Mouse (Mus musculus): Measurements from ENCODE around the gene Nfix. TPM values are rescaled to one million over a fixed set of nuclear protein-coding genes. Genes with fewer than 3 reads are reported as not detected.

Gene Nfix
- polyA plus RNA-seq, 2 experiments: 1.4 to 2.5 TPM

DNA sequence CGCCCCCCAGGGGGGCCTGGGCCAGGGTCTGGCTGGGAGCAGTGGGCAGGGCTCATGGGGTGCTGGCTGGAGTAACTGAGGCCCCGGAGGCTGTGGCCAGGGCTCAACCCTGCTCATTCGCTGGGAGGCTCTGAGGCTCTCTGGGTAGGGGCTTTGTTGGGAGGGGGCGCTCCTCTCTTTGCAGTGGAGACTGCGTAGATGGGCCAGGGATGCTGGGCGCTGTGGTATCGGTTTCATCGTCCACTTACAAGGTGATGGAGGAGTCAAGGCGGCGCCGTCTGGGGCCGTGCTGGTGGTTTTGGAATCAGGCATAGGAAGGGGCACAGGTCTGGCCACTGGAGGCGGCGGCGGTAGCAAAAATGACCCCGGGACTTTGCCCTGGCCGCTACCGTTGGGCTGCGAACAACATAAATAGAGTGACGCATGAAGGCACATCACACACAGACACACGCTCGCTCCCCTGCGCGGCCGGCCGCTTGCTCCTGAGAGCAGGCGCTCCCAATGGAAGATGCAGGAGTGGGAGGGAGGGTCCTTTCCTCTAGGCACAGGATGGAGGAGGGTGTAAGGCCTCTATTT, 84.2 kb downstream of the Nfix start:
- H3K4me1 ChIP-seq (replicated peaks; ENCODE audit: control insufficient read depth in 2 of 2, insufficient read depth in 2 of 2, low read length in 1 of 2): 0 out of 4 replicates have a peak, but pooled peaks cover 0 to 1% of the 10 kb centered on the region in 2 experiments
- WGBS (ENCODE audit: insufficient replicate concordance): 64% methylated on average over 27 of the region's 27 CpGs
- H3K4me2 ChIP-seq (ENCODE audit: low read depth): peak overlapping the region; percentile 11; the same call in 1 of the 2 replicates
- no peak overlapping the region for H3K27ac ChIP-seq
- no peaks in the 10 kb centered on the region; the same call in 1 of the 2 replicates for H3K27me3 ChIP-seq (ENCODE audit: control insufficient read depth, insufficient read depth, low read length)
- no peak for ATAC-seq (ENCODE audit: insufficient read depth)
- no peaks in the 10 kb centered on the region for H3K36me3 ChIP-seq (replicated peaks; ENCODE audit: control insufficient read depth, insufficient read depth, low read depth)
- no peak overlapping the region for H3K9ac ChIP-seq (replicated peaks)
- no peak for DNase-seq (ENCODE audit: low read depth in 3 of 3, low spot score in 3 of 3)
- TF ChIP-seq EP300 (IDR thresholded peaks at IDR 0.05; ENCODE audit: low read depth): no peak
- no peak for TF ChIP-seq CTCF (IDR thresholded peaks at IDR 0.05; ENCODE audit: low read depth)
- H3K4me3 ChIP-seq (ENCODE audit: insufficient read depth in 1 of 2, low read depth in 2 of 2, low read length in 2 of 2): no peak overlapping the region
- no peaks in the 10 kb centered on the region for H3K9me3 ChIP-seq (ENCODE audit: control insufficient read depth, low read length)

DNA sequence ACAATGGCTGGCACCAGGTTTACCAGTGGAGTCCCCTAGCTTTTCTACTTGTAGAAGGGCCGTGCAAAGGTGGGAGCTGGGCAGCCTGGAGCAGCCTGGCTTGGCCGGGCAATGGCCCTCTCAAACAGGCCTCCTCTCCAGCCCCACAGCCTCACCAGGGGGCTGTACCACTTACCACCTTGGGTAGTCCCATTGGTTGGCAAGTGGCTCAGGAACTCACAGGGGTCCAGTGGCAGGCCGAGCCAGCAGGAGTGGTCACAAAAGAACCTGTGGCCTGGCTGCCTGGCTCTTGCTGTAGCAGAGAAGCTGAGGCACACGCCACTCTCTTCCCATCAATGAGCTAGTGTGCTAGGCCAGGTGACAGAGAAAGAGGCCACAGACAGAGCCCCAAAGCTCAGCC, 86.0 kb downstream of the Nfix start:
- Histone ChIP-seq H3K4me1 (replicated peaks; ENCODE audit: control insufficient read depth in 2 of 2, insufficient read depth in 2 of 2, low read length in 1 of 2) (peaks cover 0 to 3% of the 10 kb centered on the region in 2 experiments; a peak in 1 of 4 replicates), H3K4me2 (ENCODE audit: low read depth) (no peak overlapping the region), H3K9me3 (ENCODE audit: control insufficient read depth, low read length) (no peaks in the 10 kb centered on the region), H3K27me3 (ENCODE audit: control insufficient read depth, insufficient read depth, low read length) (no peaks in the 10 kb centered on the region; the same call in 1 of the 2 replicates), H3K4me3 (ENCODE audit: insufficient read depth in 1 of 2, low read depth in 2 of 2, low read length in 2 of 2) (no peak overlapping the region), H3K27ac (no peak overlapping the region), H3K36me3 (replicated peaks; ENCODE audit: control insufficient read depth, insufficient read depth, low read depth) (no peaks in the 10 kb centered on the region), H3K9ac (replicated peaks) (no peak overlapping the region)
- TF ChIP-seq EP300 (IDR thresholded peaks at IDR 0.05; ENCODE audit: low read depth): no peak
- TF ChIP-seq CTCF (IDR thresholded peaks at IDR 0.05; ENCODE audit: low read depth): no peak
- ATAC-seq (ENCODE audit: insufficient read depth) (no peak), DNase-seq (ENCODE audit: low read depth in 3 of 3, low spot score in 3 of 3) (no peak)
- 66% methylated on average over 4 of the region's 4 CpGs for WGBS (ENCODE audit: insufficient replicate concordance)

DNA sequence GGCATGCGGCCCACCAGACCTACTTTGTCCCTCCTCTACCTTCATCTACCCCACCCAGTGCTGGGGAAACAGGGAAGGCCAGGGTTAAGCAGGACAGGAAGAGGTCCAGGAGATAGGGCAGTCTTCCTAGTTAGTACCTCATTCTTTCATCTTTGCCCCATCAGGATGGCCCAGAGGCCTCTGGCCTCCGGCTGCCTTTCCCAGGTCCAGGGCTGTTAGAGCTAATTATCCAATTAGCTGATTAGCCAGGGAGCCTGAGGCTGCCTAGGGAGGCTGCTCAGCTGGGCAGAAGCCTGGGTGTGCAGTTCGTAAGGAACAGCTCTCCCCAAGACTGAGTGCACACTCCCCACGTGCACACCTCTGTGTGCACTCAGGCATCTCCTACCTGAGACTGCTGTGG, 86.8 kb downstream of the Nfix start:
- no peak for TF ChIP-seq CTCF (IDR thresholded peaks at IDR 0.05; ENCODE audit: low read depth)
- no peak for TF ChIP-seq EP300 (IDR thresholded peaks at IDR 0.05; ENCODE audit: low read depth)
- 71% methylated on average over 4 of the region's 4 CpGs for WGBS (ENCODE audit: insufficient replicate concordance)
- no peak for ATAC-seq (ENCODE audit: insufficient read depth)
- Histone ChIP-seq H3K4me1 (replicated peaks; ENCODE audit: control insufficient read depth in 2 of 2, insufficient read depth in 2 of 2, low read length in 1 of 2) (peaks cover 2 to 3% of the 10 kb centered on the region in 2 experiments; a peak in 2 of 4 replicates), H3K27ac (no peak overlapping the region), H3K4me2 (ENCODE audit: low read depth) (no peak overlapping the region), H3K4me3 (ENCODE audit: insufficient read depth in 1 of 2, low read depth in 2 of 2, low read length in 2 of 2) (no peak overlapping the region), H3K36me3 (replicated peaks; ENCODE audit: control insufficient read depth, insufficient read depth, low read depth) (no peaks in the 10 kb centered on the region), H3K27me3 (ENCODE audit: control insufficient read depth, insufficient read depth, low read length) (no peaks in the 10 kb centered on the region; the same call in 1 of the 2 replicates), H3K9me3 (ENCODE audit: control insufficient read depth, low read length) (no peaks in the 10 kb centered on the region), H3K9ac (replicated peaks) (no peak overlapping the region)
- no peak for DNase-seq (ENCODE audit: low read depth in 3 of 3, low spot score in 3 of 3)

DNA sequence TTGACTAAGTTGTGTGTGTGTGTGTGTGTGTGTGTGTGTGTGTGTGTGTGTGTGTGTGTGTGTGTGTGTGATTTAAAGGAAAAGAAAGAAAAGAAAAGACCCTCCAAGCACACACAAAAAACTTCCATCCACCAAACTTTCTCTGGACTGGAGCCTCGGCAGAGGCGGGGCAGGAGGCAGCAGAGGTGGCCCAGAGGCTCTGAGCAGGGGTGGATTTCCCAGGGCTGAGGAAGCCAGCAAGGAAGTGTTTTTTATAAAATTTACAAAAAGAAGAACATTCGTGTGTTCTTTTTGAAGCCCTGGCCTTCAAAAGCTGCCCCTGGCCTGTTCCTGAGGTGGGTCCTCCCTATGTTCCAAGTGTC, 87.4 kb downstream of the Nfix start:
- TF ChIP-seq EP300 (IDR thresholded peaks at IDR 0.05; ENCODE audit: low read depth) (no peak), CTCF (IDR thresholded peaks at IDR 0.05; ENCODE audit: low read depth) (no peak)
- H3K27me3 ChIP-seq (ENCODE audit: control insufficient read depth, insufficient read depth, low read length): no peaks in the 10 kb centered on the region; the same call in none of the 2 replicates

DNA sequence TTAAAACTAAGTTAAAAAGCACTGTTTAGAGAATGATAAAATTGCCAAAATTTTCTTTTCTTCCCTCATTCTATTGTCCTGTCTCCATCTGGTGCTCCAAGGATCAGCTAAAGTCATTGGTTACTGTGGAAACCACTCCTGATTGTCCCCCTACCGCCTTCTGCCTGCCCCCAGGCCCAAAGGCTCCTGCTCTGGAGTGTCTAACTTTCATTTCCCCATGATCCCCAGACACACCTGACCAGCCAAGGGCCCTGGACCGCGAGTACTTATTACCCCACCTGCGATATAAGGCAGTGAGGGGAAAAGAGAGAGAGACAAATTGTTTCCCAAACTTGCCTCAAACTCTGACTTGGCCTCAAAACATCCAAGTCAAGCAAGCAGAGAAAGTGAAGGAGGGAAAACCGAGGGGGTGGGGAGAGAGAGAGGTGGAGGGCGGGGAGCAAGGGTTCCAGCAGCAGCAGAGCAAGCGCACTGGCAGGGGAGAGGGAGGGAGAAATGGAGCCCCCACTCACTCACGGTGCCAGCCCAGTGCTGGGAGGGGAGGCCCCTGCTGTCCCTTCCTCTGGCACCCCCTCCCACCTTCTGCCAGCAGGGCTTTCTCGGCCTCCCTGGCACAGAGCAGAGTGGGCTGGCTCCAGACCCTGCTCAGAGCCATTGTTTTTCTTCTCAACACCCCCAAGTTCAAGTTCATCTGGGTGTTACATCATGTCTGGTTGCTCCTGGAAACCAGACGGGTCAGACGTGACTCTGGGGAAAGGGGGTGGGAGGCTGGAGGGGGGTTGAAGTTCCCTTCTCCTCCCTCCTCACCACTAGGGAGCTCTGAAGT, 88.0 kb downstream of the Nfix start:
- Histone ChIP-seq H3K4me1 (replicated peaks; ENCODE audit: control insufficient read depth in 2 of 2, insufficient read depth in 2 of 2, low read length in 1 of 2) (peaks cover 12 to 13% of the 10 kb centered on the region in 2 experiments), H3K27me3 (ENCODE audit: control insufficient read depth, insufficient read depth, low read length) (peaks cover 5% of the 10 kb centered on the region), H3K4me2 (ENCODE audit: low read depth) (no peak overlapping the region), H3K36me3 (replicated peaks; ENCODE audit: control insufficient read depth, insufficient read depth, low read depth) (no peaks in the 10 kb centered on the region), H3K27ac (no peak overlapping the region), H3K9me3 (ENCODE audit: control insufficient read depth, low read length) (no peaks in the 10 kb centered on the region), H3K4me3 (ENCODE audit: insufficient read depth in 1 of 2, low read depth in 2 of 2, low read length in 2 of 2) (no peak overlapping the region), H3K9ac (replicated peaks) (no peak overlapping the region)
- no peak for TF ChIP-seq CTCF (IDR thresholded peaks at IDR 0.05; ENCODE audit: low read depth)
- no peak for TF ChIP-seq EP300 (IDR thresholded peaks at IDR 0.05; ENCODE audit: low read depth)
- WGBS (ENCODE audit: insufficient replicate concordance): 50% methylated on average over 11 of the region's 11 CpGs
- ATAC-seq (ENCODE audit: insufficient read depth) (no peak), DNase-seq (ENCODE audit: low read depth in 3 of 3, low spot score in 3 of 3) (no peak)

More for the DNA sequence above, 87.4 kb downstream of the Nfix start:
- H3K36me3 ChIP-seq (replicated peaks; ENCODE audit: control insufficient read depth, insufficient read depth, low read depth): no peaks in the 10 kb centered on the region
- WGBS (ENCODE audit: insufficient replicate concordance): 43% methylated on average over 3 of the region's 3 CpGs
- no peak overlapping the region for H3K27ac ChIP-seq
- H3K4me1 ChIP-seq (replicated peaks; ENCODE audit: control insufficient read depth in 2 of 2, insufficient read depth in 2 of 2, low read length in 1 of 2): peaks cover 6 to 9% of the 10 kb centered on the region in 2 experiments
- no peak overlapping the region for H3K4me2 ChIP-seq (ENCODE audit: low read depth)
- no peak overlapping the region for H3K4me3 ChIP-seq (ENCODE audit: insufficient read depth in 1 of 2, low read depth in 2 of 2, low read length in 2 of 2)
- ATAC-seq (ENCODE audit: insufficient read depth): no peak
- DNase-seq (ENCODE audit: low read depth in 3 of 3, low spot score in 3 of 3): no peak
- no peaks in the 10 kb centered on the region for H3K9me3 ChIP-seq (ENCODE audit: control insufficient read depth, low read length)
- no peak overlapping the region for H3K9ac ChIP-seq (replicated peaks)

All from liver, embryonic 14.5 days (tissue).